Mouse (Mus musculus): ENCODE results near the gene Col4a2. TPM values are rescaled to one million over a fixed set of nuclear protein-coding genes. Genes with fewer than 3 reads are reported as not detected.

Col4a2 gene
- polyA plus RNA-seq, 1 experiment from 2014 or later, result 58.8 TPM

- 0 out of 2 replicates have a peak, but pooled peaks cover 3% of the 10 kb centered on the region for H3K36me3 ChIP-seq
- H3K4me1 ChIP-seq, result peaks cover 67% of the 10 kb centered on the region
- no peaks in the 10 kb centered on the region for H3K27me3 ChIP-seq
- H3K27ac ChIP-seq, result peak overlapping the region; percentile 77
- no peak overlapping the region for H3K4me3 ChIP-seq
- ATAC-seq (ENCODE audit: insufficient number of reproducible peaks, insufficient read depth, low FRiP score, low TSS enrichment, low read depth), result no peak
- no peak overlapping the region for H3K9ac ChIP-seq
- peak overlapping the region; percentile 26; the same call in 1 of the 2 replicates for H3K4me2 ChIP-seq
- no peaks in the 10 kb centered on the region for H3K9me3 ChIP-seq
- 14% methylated on average over 17 of the region's 17 CpGs for WGBS
Observed at GRCm38 (mm10) chr8:11362278-11363214, 49.9 kb downstream of the Col4a2 start.

GRCm38 (mm10) chr8:11363340-11364126 lies 50.9 kb downstream of the Col4a2 start:
- H3K27ac ChIP-seq, result peak overlapping the region; percentile 77
- H3K4me1 ChIP-seq, result peaks cover 61% of the 10 kb centered on the region
- no peak overlapping the region for H3K4me3 ChIP-seq
- no peaks in the 10 kb centered on the region for H3K27me3 ChIP-seq
- WGBS, result 24% methylated on average over 13 of the region's 13 CpGs
- H3K9me3 ChIP-seq, result no peaks in the 10 kb centered on the region
- peak overlapping the region; percentile 9 for H3K4me2 ChIP-seq
- 0 out of 2 replicates have a peak, but pooled peaks cover 2% of the 10 kb centered on the region for H3K36me3 ChIP-seq
- no peak for ATAC-seq (ENCODE audit: insufficient number of reproducible peaks, insufficient read depth, low FRiP score, low TSS enrichment, low read depth)
- no peak overlapping the region for H3K9ac ChIP-seq

- no peak for ATAC-seq (ENCODE audit: insufficient number of reproducible peaks, insufficient read depth, low FRiP score, low TSS enrichment, low read depth)
- Histone ChIP-seq H3K9me3 (no peaks in the 10 kb centered on the region), H3K36me3 (0 out of 2 replicates have a peak, but pooled peaks cover 5% of the 10 kb centered on the region), H3K4me1 (peaks cover 60% of the 10 kb centered on the region), H3K4me2 (no peak overlapping the region), H3K9ac (no peak overlapping the region), H3K27me3 (no peaks in the 10 kb centered on the region), H3K4me3 (no peak overlapping the region), H3K27ac (no peak overlapping the region)
- 82% methylated on average over 5 of the region's 5 CpGs for WGBS
Observed at GRCm38 (mm10) chr8:11366251-11366650, 53.6 kb downstream of the Col4a2 start.

GRCm38 (mm10) chr8:11366741-11367140 lies 54.1 kb downstream of the Col4a2 start:
- H3K9ac ChIP-seq, result no peak overlapping the region
- H3K27me3 ChIP-seq, result no peaks in the 10 kb centered on the region
- no peak overlapping the region for H3K4me2 ChIP-seq
- no peak overlapping the region for H3K27ac ChIP-seq
- 0 out of 2 replicates have a peak, but pooled peaks cover 5% of the 10 kb centered on the region for H3K36me3 ChIP-seq
- 74% methylated on average over 4 of the region's 4 CpGs for WGBS
- peaks cover 55% of the 10 kb centered on the region for H3K4me1 ChIP-seq
- no peak for ATAC-seq (ENCODE audit: insufficient number of reproducible peaks, insufficient read depth, low FRiP score, low TSS enrichment, low read depth)
- no peaks in the 10 kb centered on the region for H3K9me3 ChIP-seq
- no peak overlapping the region for H3K4me3 ChIP-seq

DNA sequence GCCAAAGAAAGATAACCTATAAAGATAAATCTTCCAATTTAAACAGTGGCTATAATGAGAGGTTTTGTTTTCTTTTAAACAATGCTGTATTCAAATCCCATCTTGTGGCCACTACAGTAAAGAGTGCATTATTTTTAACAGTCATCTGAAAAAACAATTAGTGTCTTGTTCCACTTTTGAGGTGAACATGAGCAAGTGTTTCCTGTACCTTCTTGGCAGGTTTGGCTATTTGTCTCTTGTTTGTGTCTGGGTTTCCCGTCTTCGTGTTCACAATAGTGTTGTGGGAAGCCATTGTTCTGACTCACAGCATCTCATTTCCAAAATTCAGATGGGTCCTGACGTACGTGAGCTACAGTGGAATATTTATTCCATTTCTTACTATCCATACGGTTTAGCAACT lies 55.1 kb downstream of the Col4a2 start:
- Histone ChIP-seq H3K4me2 (no peak overlapping the region), H3K4me1 (peaks cover 46% of the 10 kb centered on the region), H3K4me3 (no peak overlapping the region), H3K9ac (no peak overlapping the region), H3K9me3 (no peaks in the 10 kb centered on the region), H3K27ac (no peak overlapping the region), H3K36me3 (peaks cover 10% of the 10 kb centered on the region; the same call in 1 of the 2 replicates), H3K27me3 (no peaks in the 10 kb centered on the region)
- WGBS, result 81% methylated on average over 5 of the region's 5 CpGs
- no peak for ATAC-seq (ENCODE audit: insufficient number of reproducible peaks, insufficient read depth, low FRiP score, low TSS enrichment, low read depth)

DNA sequence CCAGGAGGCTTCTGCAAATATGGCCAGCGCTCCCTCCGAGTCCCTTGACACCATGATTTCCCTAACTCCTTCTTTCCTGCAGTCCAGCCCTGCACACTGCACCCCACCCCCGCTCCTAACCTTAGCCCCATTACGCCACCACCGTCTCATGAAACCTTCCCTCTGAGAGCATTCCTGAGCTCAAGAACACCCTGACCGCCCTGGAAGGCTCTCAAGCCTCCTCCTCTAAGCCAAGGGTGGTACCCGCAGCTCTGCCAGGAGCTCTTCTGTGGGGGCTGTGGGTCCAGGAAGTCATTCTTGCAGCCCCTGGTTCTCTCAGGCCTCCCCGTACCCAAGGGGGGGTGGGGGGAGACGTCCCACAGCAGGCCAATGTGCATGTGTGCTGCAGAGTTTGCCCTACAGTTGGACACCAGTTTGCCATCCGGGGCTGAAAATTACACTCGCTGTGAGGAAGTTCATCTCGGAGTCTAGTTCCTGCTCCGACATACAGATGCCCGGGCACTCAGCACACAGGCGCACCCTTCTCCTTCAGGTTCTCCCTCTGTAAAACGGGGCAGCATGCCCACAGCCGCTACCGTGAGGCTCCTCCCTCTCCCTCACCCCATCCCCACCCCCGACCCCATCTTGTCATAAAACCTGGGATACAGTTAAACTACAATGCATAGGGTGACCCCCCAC lies 57.1 kb downstream of the Col4a2 start:
- no peak overlapping the region for H3K9ac ChIP-seq
- peaks cover 26% of the 10 kb centered on the region for H3K4me1 ChIP-seq
- H3K27ac ChIP-seq, result no peak overlapping the region
- H3K4me2 ChIP-seq, result no peak overlapping the region
- ATAC-seq (ENCODE audit: insufficient number of reproducible peaks, insufficient read depth, low FRiP score, low TSS enrichment, low read depth), result 0 out of 2 replicates have a peak, but pooled peaks have one; percentile 20
- 84% methylated on average over 19 of the region's 19 CpGs for WGBS
- H3K36me3 ChIP-seq, result peaks cover 10% of the 10 kb centered on the region; the same call in 1 of the 2 replicates
- H3K27me3 ChIP-seq, result no peaks in the 10 kb centered on the region
- no peaks in the 10 kb centered on the region for H3K9me3 ChIP-seq
- H3K4me3 ChIP-seq, result no peak overlapping the region

- Histone ChIP-seq H3K9ac (no peak overlapping the region), H3K4me2 (no peak overlapping the region)
- WGBS, result 69% methylated on average over 10 of the region's 10 CpGs
Observed at GRCm38 (mm10) chr8:11371347-11371746, 58.7 kb downstream of the Col4a2 start.

GRCm38 (mm10) chr8:11372080-11372479 lies 59.5 kb downstream of the Col4a2 start:
- H3K4me2 ChIP-seq, result no peak overlapping the region
- no peak overlapping the region for H3K27ac ChIP-seq
- peaks cover 10% of the 10 kb centered on the region; the same call in 1 of the 2 replicates for H3K36me3 ChIP-seq
- no peaks in the 10 kb centered on the region for H3K27me3 ChIP-seq
- ATAC-seq (ENCODE audit: insufficient number of reproducible peaks, insufficient read depth, low FRiP score, low TSS enrichment, low read depth), result no peak
- H3K4me1 ChIP-seq, result peaks cover 36% of the 10 kb centered on the region
- WGBS, result 92% methylated on average over 8 of the region's 8 CpGs
- no peak overlapping the region for H3K4me3 ChIP-seq
- H3K9ac ChIP-seq, result no peak overlapping the region
- H3K9me3 ChIP-seq, result no peaks in the 10 kb centered on the region

More at GRCm38 (mm10) chr8:11371347-11371746, 58.7 kb downstream of the Col4a2 start:
- Histone ChIP-seq H3K27ac (no peak overlapping the region), H3K9me3 (no peaks in the 10 kb centered on the region), H3K27me3 (no peaks in the 10 kb centered on the region), H3K36me3 (peaks cover 10% of the 10 kb centered on the region; the same call in 1 of the 2 replicates), H3K4me3 (no peak overlapping the region), H3K4me1 (peaks cover 35% of the 10 kb centered on the region)
- no peak for ATAC-seq (ENCODE audit: insufficient number of reproducible peaks, insufficient read depth, low FRiP score, low TSS enrichment, low read depth)

DNA sequence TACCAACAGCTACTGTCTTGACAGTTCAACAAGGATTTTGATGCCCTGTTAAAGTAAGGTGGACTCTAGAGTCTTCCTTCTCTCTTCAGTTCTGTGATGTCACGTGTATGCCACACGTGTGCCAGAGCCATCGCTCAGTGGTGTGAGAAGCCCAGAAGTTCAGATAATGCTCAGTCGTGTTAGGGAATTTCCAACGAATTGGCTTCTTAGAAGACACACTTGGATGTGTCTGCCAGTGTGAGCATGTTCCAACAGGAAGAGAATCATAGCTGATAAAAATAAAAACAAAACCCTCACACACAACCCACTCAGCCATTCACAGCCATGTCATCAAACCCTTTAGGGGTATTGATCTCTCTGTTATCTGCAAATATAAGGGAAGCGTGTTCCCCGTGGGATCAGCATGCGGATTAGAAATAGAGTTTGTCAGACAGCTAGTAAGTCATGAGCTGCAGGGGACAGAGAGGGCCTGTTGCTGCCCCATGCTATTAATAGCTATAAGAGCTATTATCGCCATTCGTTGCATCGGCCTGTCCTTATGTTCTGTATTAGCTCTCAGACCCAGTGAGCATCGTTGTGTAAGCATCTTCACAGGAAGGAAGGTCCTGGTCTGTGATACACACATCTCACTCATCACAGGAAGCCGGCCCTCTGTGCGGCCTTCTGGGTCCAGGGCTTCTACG lies 61.2 kb downstream of the Col4a2 start:
- peaks cover 33% of the 10 kb centered on the region for H3K4me1 ChIP-seq
- ATAC-seq (ENCODE audit: insufficient number of reproducible peaks, insufficient read depth, low FRiP score, low TSS enrichment, low read depth), result no peak
- H3K9me3 ChIP-seq, result no peaks in the 10 kb centered on the region
- H3K4me3 ChIP-seq, result no peak overlapping the region
- no peak overlapping the region for H3K27ac ChIP-seq
- H3K36me3 ChIP-seq, result peaks cover 6% of the 10 kb centered on the region; the same call in 1 of the 2 replicates
- 88% methylated on average over 15 of the region's 15 CpGs for WGBS
- H3K9ac ChIP-seq, result no peak overlapping the region
- no peak overlapping the region for H3K4me2 ChIP-seq
- H3K27me3 ChIP-seq, result no peaks in the 10 kb centered on the region

GRCm38 (mm10) chr8:11374326-11375076 lies 61.9 kb downstream of the Col4a2 start:
- 83% methylated on average over 15 of the region's 15 CpGs for WGBS
- Histone ChIP-seq H3K4me1 (peaks cover 33% of the 10 kb centered on the region), H3K9me3 (no peaks in the 10 kb centered on the region), H3K36me3 (peaks cover 5% of the 10 kb centered on the region; the same call in 1 of the 2 replicates), H3K27me3 (no peaks in the 10 kb centered on the region), H3K27ac (no peak overlapping the region), H3K4me3 (no peak overlapping the region), H3K4me2 (no peak overlapping the region), H3K9ac (no peak overlapping the region)
- no peak for ATAC-seq (ENCODE audit: insufficient number of reproducible peaks, insufficient read depth, low FRiP score, low TSS enrichment, low read depth)

All from embryonic facial prominence, embryonic 13.5 days (tissue).